Mouse (Mus musculus): ENCODE measurements around the gene Iqsec1.

Iqsec1 gene

DNA sequence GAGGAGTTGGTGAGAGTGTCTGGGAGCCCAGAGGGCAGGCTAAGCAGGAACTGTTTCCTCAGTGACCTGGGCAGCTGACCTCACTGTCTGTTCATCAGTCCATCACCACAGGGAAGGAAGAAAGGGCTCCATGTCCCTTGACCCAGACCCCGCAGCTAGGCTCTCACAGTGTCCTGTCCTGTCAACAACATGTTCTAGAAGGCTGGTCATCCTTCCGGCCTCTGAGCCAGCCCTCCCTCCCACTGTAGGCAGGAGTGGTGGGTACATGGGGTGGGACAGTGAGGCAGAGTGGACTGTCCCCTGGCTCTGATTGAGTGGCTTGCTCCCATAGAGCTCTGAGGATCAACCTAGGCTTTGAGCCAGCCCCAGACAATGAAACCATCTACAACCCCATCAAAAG is 284.7 kb downstream of the Iqsec1 start:
- DNase-seq (ENCODE audit: low spot score): no peak

DNA sequence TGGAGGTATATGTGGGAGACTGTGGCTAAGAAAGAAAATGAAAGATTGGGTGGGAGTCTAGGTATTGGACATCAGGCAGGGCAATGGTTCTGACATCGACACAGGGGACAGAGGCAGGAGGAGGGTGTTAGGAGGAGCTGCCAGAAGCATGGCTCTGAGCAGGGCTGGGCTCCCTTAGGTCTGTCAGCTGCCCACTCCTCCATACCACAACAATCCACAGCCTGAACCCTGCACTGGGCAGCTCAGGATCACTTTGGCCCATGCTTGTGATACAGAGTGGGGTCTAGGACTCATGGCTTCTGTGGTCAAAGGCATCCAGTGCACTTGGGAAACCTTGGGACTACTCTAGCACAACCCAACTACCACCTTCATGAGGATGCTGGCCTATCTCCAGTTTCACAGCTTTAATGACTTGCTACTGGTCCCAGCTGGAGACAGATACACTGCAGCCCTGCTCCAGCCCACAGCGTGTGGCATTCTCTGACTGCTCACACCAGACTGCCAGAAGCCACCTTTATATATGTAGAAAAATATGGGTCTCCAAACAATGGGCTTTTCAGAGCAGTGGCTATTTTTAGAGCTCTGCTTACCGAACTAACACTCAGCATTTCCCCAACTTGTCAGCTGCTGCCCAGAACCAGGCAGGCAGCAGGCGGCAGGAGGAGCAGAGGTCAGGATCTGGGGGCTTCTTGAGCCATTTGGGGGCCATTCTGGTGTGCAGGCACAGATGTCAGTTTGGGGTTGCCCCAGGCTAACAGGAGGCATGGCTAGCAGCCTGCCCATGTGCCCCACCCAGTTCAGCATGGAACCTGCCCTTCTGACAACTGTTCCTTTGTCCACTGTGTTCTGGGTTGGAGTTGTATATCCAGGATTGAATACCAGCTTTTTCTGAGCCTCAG is 285.4 kb downstream of the Iqsec1 start:
- no peak for DNase-seq (ENCODE audit: low spot score)

DNA sequence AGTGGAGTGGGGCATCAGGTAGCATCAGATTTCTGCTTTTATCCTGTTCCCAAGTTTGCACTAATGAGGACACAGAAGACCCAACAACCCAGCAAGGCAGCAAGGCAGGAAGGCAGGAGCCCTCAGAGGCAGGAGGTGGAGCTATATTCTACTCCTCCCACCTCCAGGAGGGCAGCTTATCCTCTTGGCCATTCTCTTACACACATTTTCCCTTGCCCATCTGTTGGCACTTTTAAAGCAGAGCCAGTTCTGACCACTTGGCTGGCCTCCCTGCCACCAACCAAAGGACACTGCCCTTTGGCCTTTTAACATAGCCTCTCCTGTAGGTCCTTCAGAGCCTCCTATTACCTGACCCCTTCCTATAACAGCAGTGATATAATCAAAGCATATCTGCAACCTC is 286.3 kb downstream of the Iqsec1 start:
- no peak for DNase-seq (ENCODE audit: low spot score)

DNA sequence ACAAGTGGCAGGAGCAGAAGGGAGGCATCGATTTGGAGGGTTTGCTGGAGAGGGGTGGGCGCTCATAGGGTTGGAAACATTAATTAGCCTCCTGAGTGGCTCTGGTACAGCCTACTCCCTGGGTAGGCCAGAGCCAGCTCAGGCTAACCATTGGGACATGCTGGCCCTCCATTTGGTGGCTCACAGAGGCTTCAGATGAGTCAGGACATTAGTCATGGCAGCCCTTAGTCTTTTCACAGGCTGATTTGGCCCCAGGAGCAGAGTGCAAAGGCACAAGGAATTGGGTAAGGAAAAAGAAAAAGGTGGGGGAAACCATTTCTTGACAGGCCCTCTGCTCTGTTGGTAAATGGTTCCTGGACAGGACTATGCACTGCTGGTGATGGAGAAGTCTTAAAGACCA is 287.1 kb downstream of the Iqsec1 start:
- no peak for DNase-seq (ENCODE audit: low spot score)

DNA sequence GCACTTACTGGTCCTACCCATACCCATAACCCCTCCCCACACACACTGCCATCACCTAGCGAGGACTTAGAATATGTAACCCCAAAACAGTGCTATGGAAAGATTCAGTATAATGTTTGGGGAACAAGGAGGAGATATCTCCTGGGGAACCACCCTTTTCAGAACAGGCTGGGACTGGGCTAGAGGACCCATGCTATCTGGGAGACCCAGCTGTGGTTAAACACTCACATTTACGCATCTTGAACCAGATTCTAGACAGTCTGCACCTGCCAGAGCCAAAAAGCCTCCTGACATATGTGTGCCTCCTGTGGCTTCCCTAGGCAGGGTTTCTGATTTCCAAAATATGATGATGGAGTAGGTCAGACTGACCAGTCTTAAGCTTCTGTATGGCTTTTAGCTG is 287.7 kb downstream of the Iqsec1 start:
- no peak for DNase-seq (ENCODE audit: low spot score)

DNA sequence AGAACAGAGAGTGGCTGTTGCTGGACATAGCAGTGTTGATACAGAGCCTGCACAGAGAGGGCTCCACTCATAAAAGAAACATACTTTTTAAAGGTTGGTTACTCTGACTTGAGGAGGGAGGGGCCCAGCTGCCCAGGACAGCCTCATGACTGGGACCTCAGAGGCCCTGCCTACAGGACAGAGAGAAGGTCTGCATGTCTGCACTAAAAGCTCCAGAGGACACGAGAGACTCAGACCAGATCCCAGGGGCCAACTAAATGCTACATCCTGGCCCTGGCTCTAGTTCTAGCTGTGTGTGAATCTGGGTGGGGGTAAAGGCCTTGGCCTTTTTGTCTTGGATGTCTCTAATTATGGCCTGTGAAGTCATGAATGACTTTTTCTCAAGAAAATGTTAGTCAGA is 288.4 kb downstream of the Iqsec1 start:
- DNase-seq (ENCODE audit: low spot score): no peak

DNA sequence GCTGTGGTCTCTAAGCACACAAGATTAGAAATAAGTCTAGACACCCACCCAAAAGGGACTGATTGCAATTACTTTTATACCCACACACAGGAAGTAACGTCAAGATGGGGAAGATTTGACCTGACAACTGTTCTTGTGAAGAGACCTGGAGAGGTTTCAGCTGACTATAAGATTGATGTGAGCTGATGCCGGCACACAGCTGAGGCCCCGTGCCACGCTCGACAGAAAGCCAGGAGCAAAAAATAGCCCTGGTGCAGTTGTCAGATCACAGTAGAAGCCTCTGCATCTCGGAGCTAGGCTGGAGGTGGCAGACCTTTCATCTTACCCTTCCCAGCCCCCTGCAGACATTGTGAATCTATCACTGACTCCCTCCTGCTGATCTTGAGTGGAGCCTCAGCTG is 289.6 kb downstream of the Iqsec1 start:
- DNase-seq (ENCODE audit: low spot score): no peak

DNA sequence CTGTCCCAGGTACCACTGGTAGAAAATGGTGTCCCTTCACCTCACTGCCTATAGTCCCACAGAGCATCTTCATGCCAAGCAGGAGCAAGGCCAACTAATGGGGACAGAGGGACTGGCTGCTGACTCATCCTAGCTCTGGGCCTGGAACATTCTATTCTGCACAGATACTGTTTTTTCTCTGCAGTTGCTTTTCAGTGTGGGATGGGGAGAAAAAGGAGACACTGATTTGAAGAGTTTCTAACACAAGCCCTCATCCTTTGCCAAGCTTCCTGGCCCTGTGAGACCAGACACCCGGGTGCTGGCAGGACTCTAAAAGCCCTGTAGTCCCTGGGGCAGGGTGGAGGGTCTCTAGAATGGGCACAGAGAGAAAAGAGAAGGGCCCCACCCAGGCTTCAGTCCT is 292.7 kb downstream of the Iqsec1 start:
- no peak for DNase-seq (ENCODE audit: low spot score)

DNA sequence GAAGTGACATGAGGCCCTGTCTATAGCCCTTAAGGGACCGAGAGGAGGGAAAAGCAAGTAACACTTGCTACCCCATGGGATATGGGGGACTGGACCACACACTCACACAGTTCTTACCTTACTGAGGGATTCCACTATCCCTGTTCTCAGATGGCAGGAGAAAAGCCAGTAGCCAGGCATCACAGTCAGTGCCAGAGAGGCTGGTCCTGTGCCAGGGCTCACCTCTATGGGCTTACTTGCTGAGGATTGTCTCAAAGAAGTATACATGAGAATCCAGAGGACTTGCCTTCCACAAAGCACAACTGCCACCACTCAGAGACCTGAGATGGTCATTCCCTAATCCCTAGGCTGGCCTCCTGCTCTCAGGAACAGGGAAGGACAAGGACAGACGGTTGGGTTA is 296.1 kb downstream of the Iqsec1 start:
- no peak for DNase-seq (ENCODE audit: low spot score)

DNA sequence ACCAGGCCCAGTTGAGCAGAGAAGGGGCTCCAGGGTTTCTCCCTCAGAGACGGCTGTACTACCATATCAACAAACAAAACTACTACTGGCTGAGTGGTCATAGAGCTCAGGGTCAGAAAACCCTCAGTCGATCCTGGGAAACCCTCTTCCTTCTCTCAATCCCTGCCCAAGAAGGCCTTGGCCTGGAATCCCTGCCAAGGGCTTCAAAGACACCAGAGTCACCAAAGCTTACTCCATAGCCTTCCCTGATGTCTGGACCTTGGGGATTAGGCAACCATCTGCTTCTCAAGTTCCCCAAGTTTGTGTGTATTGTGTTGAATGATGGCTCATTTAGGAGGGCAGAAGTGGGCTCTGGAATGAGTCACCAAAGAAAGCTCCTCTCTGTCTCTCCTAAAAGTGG is 296.6 kb downstream of the Iqsec1 start:
- no peak for DNase-seq (ENCODE audit: low spot score)

DNA sequence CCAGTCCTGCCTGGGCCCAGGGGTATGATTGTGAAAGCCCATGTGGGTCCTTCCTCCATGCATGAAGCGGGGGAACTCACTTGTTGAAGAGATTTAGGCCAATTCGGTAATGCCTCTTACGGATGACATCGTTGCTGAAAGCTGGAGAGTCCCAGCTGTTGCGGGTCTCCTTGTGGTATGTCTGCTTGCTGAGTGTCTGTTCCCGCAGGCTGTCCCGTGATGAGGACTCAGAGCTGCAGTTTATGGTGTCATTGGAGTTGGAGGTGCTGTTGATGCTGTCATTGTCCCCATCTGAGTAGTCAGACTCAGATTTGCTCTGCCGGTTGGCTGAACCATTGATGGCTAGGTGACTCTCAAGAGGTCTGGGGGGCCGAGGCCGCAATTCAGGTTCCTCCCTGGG is 299.0 kb downstream of the Iqsec1 start:
- DNase-seq (ENCODE audit: low spot score): no peak

DNA sequence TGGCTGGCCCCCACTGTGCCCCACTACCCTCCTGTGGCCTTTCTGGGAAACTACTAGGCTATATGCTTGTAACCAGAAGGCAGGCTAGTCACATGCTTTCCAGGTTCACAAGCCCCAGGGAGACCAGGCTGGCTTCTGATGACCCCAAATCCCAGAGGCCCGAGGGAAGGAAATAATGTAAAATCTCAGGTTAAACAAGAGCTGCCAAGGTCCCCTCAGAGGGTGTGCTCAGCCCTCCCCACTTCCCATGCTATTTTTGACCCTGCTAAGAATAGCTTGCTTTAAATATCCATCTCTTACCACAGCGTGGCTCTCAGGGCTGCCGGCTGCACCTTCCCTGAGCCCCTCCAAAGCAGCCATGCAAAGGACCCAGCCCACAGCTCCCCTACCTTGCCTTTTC is 299.7 kb downstream of the Iqsec1 start:
- DNase-seq (ENCODE audit: low spot score): no peak

DNA sequence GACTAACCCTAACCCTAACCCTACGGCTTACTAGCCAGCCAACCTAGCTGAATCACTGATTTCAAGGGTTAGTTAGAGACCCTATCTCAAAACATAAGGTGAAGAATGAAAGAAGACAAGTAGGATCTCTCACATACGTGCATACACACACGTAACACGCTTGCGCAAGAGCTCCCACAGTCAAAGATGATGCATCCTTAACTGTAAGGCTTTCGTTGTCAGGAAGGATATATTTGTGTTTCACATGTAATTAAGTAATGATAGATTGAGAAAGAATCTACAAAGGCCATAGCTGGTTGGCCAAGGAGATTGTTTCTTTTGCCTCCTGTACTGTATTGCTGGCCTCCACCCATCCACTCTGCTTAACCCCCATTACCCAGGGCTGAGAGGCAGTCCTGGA is 300.5 kb downstream of the Iqsec1 start:
- DNase-seq (ENCODE audit: low spot score): no peak

DNA sequence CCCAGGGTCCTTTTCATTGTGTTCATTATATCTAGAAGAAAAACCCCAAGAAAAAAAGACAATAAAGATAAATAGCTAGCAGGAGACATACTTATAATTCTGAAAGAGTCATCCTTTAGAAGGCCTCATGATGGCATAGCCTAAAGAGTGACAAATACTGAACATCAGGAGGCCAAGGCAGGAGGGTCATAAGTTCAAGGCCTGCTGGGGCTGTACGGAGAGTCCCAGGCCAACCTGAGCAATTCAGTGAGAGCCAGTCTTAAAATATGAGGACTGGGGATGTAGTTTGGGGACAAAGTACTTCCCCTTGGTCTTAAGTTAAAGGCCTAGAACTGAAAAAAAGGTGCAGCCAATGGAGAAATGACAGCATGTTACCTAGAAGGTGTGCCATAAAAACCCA is 301.7 kb downstream of the Iqsec1 start:
- no peak for DNase-seq (ENCODE audit: low spot score)

DNA sequence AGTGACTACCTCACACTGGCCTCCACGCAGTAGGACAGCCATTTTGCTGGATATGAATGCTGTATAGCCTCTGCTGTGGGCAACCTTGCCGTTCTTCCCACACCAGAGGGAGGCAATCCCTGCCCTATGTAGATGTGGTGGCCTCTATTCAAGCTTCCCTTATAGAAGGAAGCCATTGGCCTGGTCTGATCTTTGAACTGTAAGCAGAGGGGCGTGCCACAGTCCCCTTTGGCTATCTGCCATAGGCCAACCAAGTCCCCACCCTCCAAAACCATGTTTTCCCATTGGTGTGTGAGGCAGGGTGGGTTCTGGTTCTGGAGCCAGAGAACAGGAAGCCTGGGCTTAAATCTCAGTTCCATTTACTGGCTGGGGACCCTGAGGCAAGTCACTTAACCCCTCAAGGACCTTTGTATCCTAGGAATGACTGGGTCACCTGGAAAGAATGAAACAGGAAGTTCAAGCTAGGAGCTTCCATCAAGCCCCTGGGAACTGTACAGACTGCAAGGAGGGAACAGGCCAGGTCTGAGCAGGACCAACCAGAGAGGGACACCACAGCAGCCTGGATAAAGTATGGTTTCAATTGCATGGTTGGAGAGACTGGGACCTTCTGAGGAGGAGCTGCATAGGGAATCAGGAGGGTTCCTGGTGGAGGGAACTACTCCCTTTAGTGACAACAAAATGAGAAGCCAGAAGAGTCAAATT is 304.5 kb downstream of the Iqsec1 start:
- DNase-seq (ENCODE audit: low spot score): no peak

DNA sequence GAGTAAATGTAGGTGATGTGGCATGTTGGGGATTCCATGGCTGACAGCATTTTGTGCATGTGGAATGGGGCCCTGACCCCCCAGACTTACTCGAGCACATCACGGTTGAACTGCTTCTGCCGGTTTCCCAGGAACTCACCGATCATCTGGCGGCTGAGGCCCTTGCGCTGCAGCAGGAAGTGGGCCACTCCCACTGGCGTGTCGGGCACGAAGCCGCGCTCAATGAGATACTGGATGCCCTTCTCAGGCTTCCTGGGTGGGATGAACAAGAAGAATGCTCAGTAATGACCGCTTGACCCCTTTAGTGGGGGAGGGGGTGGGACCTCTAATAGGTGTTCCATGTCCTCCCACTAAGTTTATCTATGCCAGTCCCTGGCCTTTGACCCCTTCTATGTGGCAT is 308.1 kb downstream of the Iqsec1 start:
- no peak for DNase-seq (ENCODE audit: low spot score)

DNA sequence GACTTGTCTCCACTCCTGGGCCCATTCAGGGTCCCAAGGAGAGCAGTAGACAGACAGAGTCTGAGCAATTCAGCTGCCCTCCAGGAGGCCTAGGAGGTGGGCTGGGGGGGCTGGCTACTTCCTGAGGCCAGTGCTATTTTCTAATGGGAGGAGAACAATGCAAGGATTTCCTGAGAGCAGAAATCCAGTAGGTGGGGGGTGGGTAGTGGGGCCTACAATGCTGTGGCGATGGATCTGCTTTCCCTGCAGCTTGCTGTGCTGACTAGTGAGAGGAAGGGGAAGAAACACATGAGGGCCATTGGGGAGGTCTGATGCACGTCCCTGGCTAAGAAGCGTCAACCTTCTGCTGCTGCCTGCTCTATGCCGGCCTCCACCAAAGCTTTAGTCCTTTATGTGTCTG is 309.7 kb downstream of the Iqsec1 start:
- no peak for DNase-seq (ENCODE audit: low spot score)

DNA sequence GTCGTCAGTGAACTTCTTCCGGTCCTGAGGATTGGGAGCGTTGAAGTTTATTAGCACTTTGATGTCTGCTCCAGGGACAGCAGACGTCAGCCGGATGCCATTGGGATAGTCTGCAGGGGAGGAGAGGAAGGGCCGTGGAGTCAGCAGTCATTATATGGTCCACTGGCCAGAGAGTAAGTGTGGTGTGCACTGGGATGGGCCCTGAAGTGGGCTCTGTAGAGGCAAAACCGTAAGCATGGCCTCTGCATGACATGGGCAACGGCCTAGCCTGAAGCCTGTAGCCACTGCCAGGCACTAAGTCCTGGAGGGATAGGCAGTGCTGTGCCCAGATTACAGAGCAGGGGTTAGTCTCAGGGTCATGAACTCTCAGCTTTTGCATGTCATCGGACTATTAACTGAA is 319.8 kb downstream of the Iqsec1 start:
- no peak for DNase-seq (ENCODE audit: low spot score)

DNA sequence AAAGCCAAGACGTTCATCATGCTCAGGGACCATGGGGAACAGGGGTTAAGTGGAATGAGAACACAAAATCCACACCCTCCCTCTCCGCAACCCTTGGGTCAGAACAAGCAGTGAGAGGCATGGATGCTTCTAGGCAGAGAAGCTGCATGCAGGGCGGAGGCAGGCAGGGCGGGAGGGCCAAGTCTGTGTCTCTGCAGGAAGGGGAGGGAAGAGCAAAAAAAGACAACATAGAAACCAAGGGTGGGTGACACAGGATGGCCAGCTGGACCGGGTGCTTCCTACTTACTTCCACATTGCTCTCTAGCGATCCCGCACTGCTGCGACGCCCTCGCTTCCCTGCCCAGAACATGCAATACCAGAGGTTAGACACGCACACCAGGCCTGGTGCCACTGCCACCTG is 324.7 kb downstream of the Iqsec1 start:
- no peak for DNase-seq (ENCODE audit: low spot score)

DNA sequence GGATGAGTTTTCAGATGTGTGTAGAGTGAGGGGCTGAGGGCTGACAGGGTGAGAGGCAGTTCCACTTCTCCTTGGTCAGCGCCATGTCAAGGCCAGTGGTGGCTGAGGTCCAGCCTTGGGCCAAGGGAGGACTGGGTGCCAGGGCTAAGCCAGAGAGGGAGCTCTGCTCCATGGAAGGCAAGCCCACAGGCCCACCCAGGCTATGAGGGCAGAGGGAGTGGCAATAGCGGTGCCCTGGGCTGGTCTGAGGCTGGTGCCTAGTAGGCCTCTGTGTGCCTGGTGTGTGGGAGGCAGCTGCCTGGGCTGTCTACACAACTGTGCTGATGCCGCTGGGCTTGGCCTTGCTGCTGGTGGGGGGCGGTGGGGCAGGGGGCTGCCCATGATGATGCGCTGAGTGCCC is 326.3 kb downstream of the Iqsec1 start:
- no peak for DNase-seq (ENCODE audit: low spot score)

DNA sequence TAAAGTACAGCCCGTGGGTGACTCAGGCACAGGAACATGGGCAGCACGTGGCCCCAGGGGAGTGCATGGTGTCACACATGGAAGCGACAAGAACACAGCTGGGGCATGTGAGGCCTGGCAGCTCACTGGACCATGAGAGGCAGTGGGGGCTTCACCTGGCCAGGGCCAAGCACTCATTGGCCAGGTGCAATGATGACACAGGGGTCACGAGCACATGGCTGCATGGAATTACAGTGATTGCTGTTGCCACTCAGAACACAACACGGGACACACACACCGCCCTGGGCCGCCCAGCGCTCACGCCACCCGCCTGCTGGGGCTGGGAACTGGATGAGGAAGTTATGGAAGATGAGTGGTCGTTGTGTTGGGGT is 327.5 kb downstream of the Iqsec1 start:
- DNase-seq (ENCODE audit: low spot score): no peak

DNA sequence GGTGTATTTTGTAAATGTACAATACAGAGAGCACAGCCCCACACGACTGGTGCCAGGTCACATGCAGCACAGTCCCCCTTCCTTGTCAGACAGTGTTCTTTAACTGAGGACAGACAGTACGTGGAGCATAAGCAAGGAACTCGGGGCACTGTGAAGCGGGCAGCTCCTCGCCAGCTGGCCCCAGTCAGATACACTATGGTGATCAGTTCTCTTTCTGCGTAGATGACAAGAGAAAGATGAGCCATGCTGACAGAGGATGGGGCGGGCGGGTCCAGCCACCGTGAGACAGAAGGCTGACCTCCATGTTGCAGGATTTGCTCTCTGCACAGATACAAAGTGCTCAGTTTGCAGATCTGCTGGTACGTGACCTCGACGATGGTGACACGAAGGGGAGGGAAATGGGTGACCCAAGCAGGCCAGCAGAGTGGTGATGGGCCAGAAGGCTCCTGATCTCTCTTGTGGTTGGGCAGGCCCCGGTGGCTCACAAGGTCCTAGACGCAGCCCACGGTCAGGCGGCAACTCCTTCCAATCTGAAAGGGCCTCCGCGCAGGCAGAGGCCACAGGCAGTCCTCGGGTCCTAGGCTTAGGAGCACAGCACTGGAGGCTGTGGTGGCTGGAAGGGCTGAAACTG is 328.0 kb downstream of the Iqsec1 start:
- DNase-seq (ENCODE audit: low spot score): no peak

DNA sequence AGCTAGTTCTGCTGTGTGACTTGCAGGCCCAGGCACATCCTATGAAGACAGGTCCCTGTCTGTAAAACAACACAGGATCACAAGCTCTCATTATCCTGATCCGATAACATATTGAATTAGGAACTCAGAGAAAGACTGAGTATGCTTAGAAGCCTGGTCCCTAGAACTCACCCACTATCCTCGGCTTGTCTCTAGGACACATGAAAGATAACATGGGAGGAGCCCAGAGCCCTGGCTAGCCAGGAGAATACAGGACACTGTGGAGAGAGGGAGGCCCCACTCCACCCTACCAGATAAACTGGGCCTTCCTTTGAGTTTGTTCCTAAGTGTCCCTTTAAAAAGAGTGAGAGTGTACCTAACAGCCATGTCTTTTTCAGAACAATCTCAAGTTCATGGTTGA is 328.6 kb downstream of the Iqsec1 start:
- no peak for DNase-seq (ENCODE audit: low spot score)
